Mouse (Mus musculus): Measurements from ENCODE around the gene Plekhh2. TPM values are rescaled to one million over a fixed set of nuclear protein-coding genes. Genes with fewer than 3 reads are reported as not detected.

Plekhh2 gene
- polyA plus RNA-seq (2014; fragmentation: Nextera tagmentation; extraction: Ambion mirVana), result 4.2 and 5.2 TPM in 2 replicates

GRCm38 (mm10) chr17:84511682-84512515, at the start of gene Plekhh2:
Gene Plekhh2 (plus strand): TSS chr17:84511895.
- peaks cover 13% of the 10 kb centered on the region; the same call in 1 of the 2 replicates for H3K4me1 ChIP-seq (ENCODE audit: control insufficient read depth, insufficient read depth, low read length)
- WGBS, result under 1% methylated on average over 74 of the region's 79 CpGs
- peak within 1 kb of the TSS; percentile 89 for H3K4me2 ChIP-seq (ENCODE audit: low read depth)
- H3K9me3 ChIP-seq (ENCODE audit: control insufficient read depth, low read length), result no peaks in the 10 kb centered on the region
- 0 out of 2 replicates have a peak within 1 kb of the TSS, but pooled peaks have one; percentile 14 for H3K27ac ChIP-seq (ENCODE audit: low read depth, low read length)
- no peaks in the 10 kb centered on the region for H3K36me3 ChIP-seq (ENCODE audit: control insufficient read depth, insufficient read depth, low read length)
- peak within 1 kb of the TSS; percentile 67 for H3K4me3 ChIP-seq (ENCODE audit: low read depth, low read length)
- H3K9ac ChIP-seq (ENCODE audit: low read length), result peak within 1 kb of the TSS; percentile 71
- peak; percentile 73 for ATAC-seq (ENCODE audit: insufficient read depth, low FRiP score, low TSS enrichment)
- DNase-seq (ENCODE audit: low spot score), result peak; percentile 87
- 0 out of 2 replicates have a peak, but pooled peaks cover 3% of the 10 kb centered on the region for H3K27me3 ChIP-seq (ENCODE audit: control insufficient read depth, insufficient read depth, low read length)

- DNase-seq (ENCODE audit: low spot score) (peak; percentile 97), ATAC-seq (ENCODE audit: insufficient read depth, low FRiP score, low TSS enrichment) (peak; percentile 98)
- H3K9ac ChIP-seq (ENCODE audit: low read length), result peak within 1 kb of the TSS; percentile 89
- peak within 1 kb of the TSS; percentile 86 for H3K4me3 ChIP-seq (ENCODE audit: low read depth, low read length)
- no peaks in the 10 kb centered on the region for H3K36me3 ChIP-seq (ENCODE audit: control insufficient read depth, insufficient read depth, low read length)
- H3K27ac ChIP-seq (ENCODE audit: low read depth, low read length), result peak within 1 kb of the TSS; percentile 68
- 0 out of 2 replicates have a peak, but pooled peaks cover 4% of the 10 kb centered on the region for H3K4me1 ChIP-seq (ENCODE audit: control insufficient read depth, insufficient read depth, low read length)
- H3K4me2 ChIP-seq (ENCODE audit: low read depth), result peak within 1 kb of the TSS; percentile 92
- no peaks in the 10 kb centered on the region for H3K9me3 ChIP-seq (ENCODE audit: control insufficient read depth, low read length)
- 1% methylated on average over 67 of the region's 67 CpGs for WGBS
- no peaks in the 10 kb centered on the region for H3K27me3 ChIP-seq (ENCODE audit: control insufficient read depth, insufficient read depth, low read length)
Measured at GRCm38 (mm10) chr17:84465753-84466608, 45.7 kb upstream of the Plekhh2 start, which contains the start of gene Thada. Gene Thada (minus strand): TSS chr17:84466205.

- ATAC-seq (ENCODE audit: insufficient read depth, low FRiP score, low TSS enrichment), result no peak
- H3K9ac ChIP-seq (ENCODE audit: low read length), result no peak overlapping the region
- H3K27me3 ChIP-seq (ENCODE audit: control insufficient read depth, insufficient read depth, low read length), result no peaks in the 10 kb centered on the region
- H3K36me3 ChIP-seq (ENCODE audit: control insufficient read depth, insufficient read depth, low read length), result no peaks in the 10 kb centered on the region
- 70% methylated on average over 4 of the region's 4 CpGs for WGBS
- no peaks in the 10 kb centered on the region for H3K9me3 ChIP-seq (ENCODE audit: control insufficient read depth, low read length)
- H3K4me2 ChIP-seq (ENCODE audit: low read depth), result no peak overlapping the region
- no peak overlapping the region for H3K4me3 ChIP-seq (ENCODE audit: low read depth, low read length)
- H3K4me1 ChIP-seq (ENCODE audit: control insufficient read depth, insufficient read depth, low read length), result no peaks in the 10 kb centered on the region
- H3K27ac ChIP-seq (ENCODE audit: low read depth, low read length), result no peak overlapping the region
- DNase-seq (ENCODE audit: low spot score), result no peak
Measured at GRCm38 (mm10) chr17:84474312-84474711, 37.4 kb upstream of the Plekhh2 start.

- WGBS, result 89% methylated on average over 5 of the region's 5 CpGs
- Histone ChIP-seq H3K27me3 (ENCODE audit: control insufficient read depth, insufficient read depth, low read length) (no peaks in the 10 kb centered on the region), H3K4me2 (ENCODE audit: low read depth) (no peak overlapping the region), H3K9me3 (ENCODE audit: control insufficient read depth, low read length) (no peaks in the 10 kb centered on the region), H3K27ac (ENCODE audit: low read depth, low read length) (no peak overlapping the region), H3K4me1 (ENCODE audit: control insufficient read depth, insufficient read depth, low read length) (no peaks in the 10 kb centered on the region), H3K4me3 (ENCODE audit: low read depth, low read length) (no peak overlapping the region), H3K36me3 (ENCODE audit: control insufficient read depth, insufficient read depth, low read length) (no peaks in the 10 kb centered on the region), H3K9ac (ENCODE audit: low read length) (no peak overlapping the region)
- ATAC-seq (ENCODE audit: insufficient read depth, low FRiP score, low TSS enrichment) (no peak), DNase-seq (ENCODE audit: low spot score) (no peak)
Measured at GRCm38 (mm10) chr17:84477176-84477575, 34.5 kb upstream of the Plekhh2 start.

- no peak for ATAC-seq (ENCODE audit: insufficient read depth, low FRiP score, low TSS enrichment)
- Histone ChIP-seq H3K4me2 (ENCODE audit: low read depth) (no peak overlapping the region), H3K9me3 (ENCODE audit: control insufficient read depth, low read length) (no peaks in the 10 kb centered on the region), H3K27ac (ENCODE audit: low read depth, low read length) (no peak overlapping the region), H3K9ac (ENCODE audit: low read length) (no peak overlapping the region), H3K4me3 (ENCODE audit: low read depth, low read length) (no peak overlapping the region), H3K36me3 (ENCODE audit: control insufficient read depth, insufficient read depth, low read length) (no peaks in the 10 kb centered on the region), H3K4me1 (ENCODE audit: control insufficient read depth, insufficient read depth, low read length) (no peaks in the 10 kb centered on the region), H3K27me3 (ENCODE audit: control insufficient read depth, insufficient read depth, low read length) (no peaks in the 10 kb centered on the region)
- no peak for DNase-seq (ENCODE audit: low spot score)
- WGBS, result 80% methylated on average over 4 of the region's 4 CpGs
Measured at GRCm38 (mm10) chr17:84478276-84478675, 33.4 kb upstream of the Plekhh2 start.

- Histone ChIP-seq H3K4me3 (ENCODE audit: low read depth, low read length) (no peak overlapping the region), H3K4me2 (ENCODE audit: low read depth) (no peak overlapping the region), H3K27ac (ENCODE audit: low read depth, low read length) (no peak overlapping the region), H3K9me3 (ENCODE audit: control insufficient read depth, low read length) (no peaks in the 10 kb centered on the region), H3K27me3 (ENCODE audit: control insufficient read depth, insufficient read depth, low read length) (no peaks in the 10 kb centered on the region), H3K9ac (ENCODE audit: low read length) (no peak overlapping the region), H3K36me3 (ENCODE audit: control insufficient read depth, insufficient read depth, low read length) (no peaks in the 10 kb centered on the region), H3K4me1 (ENCODE audit: control insufficient read depth, insufficient read depth, low read length) (no peaks in the 10 kb centered on the region)
- no peak for ATAC-seq (ENCODE audit: insufficient read depth, low FRiP score, low TSS enrichment)
- 49% methylated on average over 15 of the region's 15 CpGs for WGBS
- peak; percentile 28 for DNase-seq (ENCODE audit: low spot score)
Measured at GRCm38 (mm10) chr17:84480464-84481355, 31.0 kb upstream of the Plekhh2 start.

GRCm38 (mm10) chr17:84482831-84483230, 28.9 kb upstream of the Plekhh2 start:
- WGBS, result 88% methylated on average over 3 of the region's 3 CpGs
- H3K9me3 ChIP-seq (ENCODE audit: control insufficient read depth, low read length), result no peaks in the 10 kb centered on the region
- DNase-seq (ENCODE audit: low spot score) (no peak), ATAC-seq (ENCODE audit: insufficient read depth, low FRiP score, low TSS enrichment) (no peak)
- no peaks in the 10 kb centered on the region for H3K36me3 ChIP-seq (ENCODE audit: control insufficient read depth, insufficient read depth, low read length)
- no peak overlapping the region for H3K27ac ChIP-seq (ENCODE audit: low read depth, low read length)
- H3K4me3 ChIP-seq (ENCODE audit: low read depth, low read length), result no peak overlapping the region
- H3K9ac ChIP-seq (ENCODE audit: low read length), result no peak overlapping the region
- H3K4me2 ChIP-seq (ENCODE audit: low read depth), result no peak overlapping the region
- H3K27me3 ChIP-seq (ENCODE audit: control insufficient read depth, insufficient read depth, low read length), result no peaks in the 10 kb centered on the region
- H3K4me1 ChIP-seq (ENCODE audit: control insufficient read depth, insufficient read depth, low read length), result no peaks in the 10 kb centered on the region

Measured in neural tube, embryonic 11.5 days (tissue).